Mouse (Mus musculus) adipocyte (in vitro differentiated cells): Measurements from ENCODE around the gene Wdr66.
"Not testable (repeated sequence)": the region's sequence is repeated elsewhere in the genome, so short reads cannot be mapped to it uniquely, and the experiment has no call there.

Experiments
- DNase-seq: peaks from one replicate; pipeline ENCODE4 v3.0.0-alpha.2; 2016; ENCODE audit warnings: low spot score

The Wdr66 gene

GRCm38 (mm10) chr5:123251834-123252233, at the start of gene Wdr66:
Wdr66 (plus strand) TSS chr5:123252102.
- DNase-seq, result peak; percentile 37

GRCm38 (mm10) chr5:123202771-123203170, 49.1 kb upstream of the Wdr66 start:
- DNase-seq, result not testable (repeated sequence)

GRCm38 (mm10) chr5:123203591-123203990, 48.3 kb upstream of the Wdr66 start:
- DNase-seq, result not testable (repeated sequence)

- DNase-seq, result not testable (repeated sequence)
Measured at GRCm38 (mm10) chr5:123222346-123223050, 29.4 kb upstream of the Wdr66 start.

- DNase-seq, result peak; percentile 25
Measured at GRCm38 (mm10) chr5:123223051-123223410, 28.9 kb upstream of the Wdr66 start.

GRCm38 (mm10) chr5:123223861-123224260, 28.0 kb upstream of the Wdr66 start:
- DNase-seq, result not testable (repeated sequence)

- DNase-seq, result no peak
Measured at GRCm38 (mm10) chr5:123226851-123227250, 25.1 kb upstream of the Wdr66 start.

GRCm38 (mm10) chr5:123227762-123228523, 24.0 kb upstream of the Wdr66 start:
- DNase-seq, result peak; percentile 99

GRCm38 (mm10) chr5:123228524-123228922, 23.4 kb upstream of the Wdr66 start:
- peak; percentile 20 for DNase-seq

- DNase-seq, result peak; percentile 39
Measured at GRCm38 (mm10) chr5:123229296-123229695, 22.6 kb upstream of the Wdr66 start.

- no peak for DNase-seq
Measured at GRCm38 (mm10) chr5:123232180-123232579, 19.7 kb upstream of the Wdr66 start.

GRCm38 (mm10) chr5:123235731-123236130, 16.2 kb upstream of the Wdr66 start:
- peak; percentile 58 for DNase-seq

GRCm38 (mm10) chr5:123236426-123236825, 15.5 kb upstream of the Wdr66 start:
- DNase-seq, result no peak

GRCm38 (mm10) chr5:123239501-123239900, 12.4 kb upstream of the Wdr66 start:
- DNase-seq, result peak; percentile 45

- peak; percentile 69 for DNase-seq
Measured at GRCm38 (mm10) chr5:123245518-123245917, 6.4 kb upstream of the Wdr66 start.

GRCm38 (mm10) chr5:123251390-123251789, 512 bp upstream of the Wdr66 start:
- no peak for DNase-seq

GRCm38 (mm10) chr5:123256841-123257755, 5.2 kb downstream of the Wdr66 start:
- peak; percentile 32 for DNase-seq

GRCm38 (mm10) chr5:123258990-123259389, 7.1 kb downstream of the Wdr66 start:
- peak; percentile 28 for DNase-seq

- DNase-seq, result no peak
Measured at GRCm38 (mm10) chr5:123260698-123261097, 8.8 kb downstream of the Wdr66 start.

- no peak for DNase-seq
Measured at GRCm38 (mm10) chr5:123266909-123267308, 15.0 kb downstream of the Wdr66 start.

- no peak for DNase-seq
Measured at GRCm38 (mm10) chr5:123268477-123269474, 16.9 kb downstream of the Wdr66 start.
